Mouse (Mus musculus) thymus, adult 2 months (tissue): ENCODE measurements around the gene Il12b. TPM values are rescaled to one million over a fixed set of nuclear protein-coding genes. Genes with fewer than 3 reads are reported as not detected.

Experiments used
- DNase-seq: peaks from one replicate; pipeline ENCODE4 v3.0.0; 2021
- H3K27ac ChIP-seq: fragments of 200-500 bp; 2 replicates; pipeline ENCODE4 v1.5.1; 2012; ENCODE audit warnings: low read length, control low read depth; ENCODE audit not compliant: control insufficient read depth, insufficient read depth
- H3K27me3 ChIP-seq: fragments of 200-500 bp; 2 replicates; pipeline ENCODE4 v1.6.1; 2012; ENCODE audit warnings: mild to moderate bottlenecking, low read length, moderate library complexity, mixed read lengths; ENCODE audit not compliant: control insufficient read depth, insufficient read depth
- H3K36me3 ChIP-seq: fragments of 200-500 bp; 2 replicates; pipeline ENCODE4 v1.6.1; 2012; ENCODE audit warnings: mild to moderate bottlenecking, low read length, moderate library complexity; ENCODE audit not compliant: control insufficient read depth, insufficient read depth
- H3K4me1 ChIP-seq: fragments of 200-500 bp; replicated peaks from 2 replicates; pipeline ENCODE4 v1.6.1; 2012; ENCODE audit warnings: low read length; ENCODE audit not compliant: control insufficient read depth, insufficient read depth
- H3K4me3 ChIP-seq: fragments of 200-500 bp; 2 replicates; pipeline ENCODE4 v1.5.1; 2012; ENCODE audit warnings: mild to moderate bottlenecking, low read length, control low read depth, moderate library complexity; ENCODE audit not compliant: control insufficient read depth, insufficient read depth
- CTCF ChIP-seq: fragments of 200-500 bp; IDR thresholded peaks from 2 replicates; pipeline ENCODE4 v1.5.1; 2012; ENCODE audit warnings: mild to moderate bottlenecking, control low read depth, low read length, moderate library complexity, borderline replicate concordance; ENCODE audit not compliant: control insufficient read depth, poor library complexity, insufficient read depth; ENCODE audit errors: extremely low read depth
- POLR2A ChIP-seq: fragments of 200-500 bp; IDR thresholded peaks from 2 replicates; pipeline ENCODE4 v1.6.1; 2012; ENCODE audit warnings: mild to moderate bottlenecking, low read length, control low read depth, moderate library complexity; ENCODE audit not compliant: control insufficient read depth, poor library complexity, insufficient read depth; ENCODE audit errors: extremely low read depth
- WGBS: fragments of 180-500 bp; shearing (Covaris S2); methylation state at CpG from one replicate; pipeline ENCODE4 v1.1.7; 2018; 5-methylcytosine and 5-hydroxymethylcytosine counted together
- polyA plus RNA-seq: library from polyadenylated mRNA; depleted of rRNA; stranded (reverse); fragments of >200 nt; gene quantifications from 2 replicates; pipeline ENCODE4 v1.2.3, GENCODE M21; 2012

Gene Il12b
- polyA plus RNA-seq, 1 experiment: 4.5 TPM

GRCm38 (mm10) chr11:44380432-44381051, 19.3 kb upstream of the Il12b start:
- Histone ChIP-seq H3K4me1 (peaks cover 3% of the 10 kb centered on the region), H3K27me3 (no peaks in the 10 kb centered on the region), H3K27ac (no peak overlapping the region), H3K4me3 (no peak overlapping the region), H3K36me3 (no peaks in the 10 kb centered on the region)
- no peak for TF ChIP-seq CTCF
- DNase-seq: no peak
- WGBS: 97% methylated on average over 3 of the region's 3 CpGs

- WGBS: 4% methylated on average over 3 of the region's 3 CpGs
- no peak for DNase-seq
- H3K27me3 ChIP-seq: no peaks in the 10 kb centered on the region
These were observed 17.7 kb upstream of the Il12b start for GRCm38 (mm10) chr11:44382200-44382599.

GRCm38 (mm10) chr11:44387031-44387430, 12.8 kb upstream of the Il12b start:
- no peak for DNase-seq
- H3K4me3 ChIP-seq: no peak overlapping the region
- TF ChIP-seq CTCF (no peak), POLR2A (no peak)
- WGBS: 86% methylated on average over 2 of the region's 2 CpGs
- no peaks in the 10 kb centered on the region for H3K36me3 ChIP-seq
- H3K27ac ChIP-seq: no peak overlapping the region
- H3K27me3 ChIP-seq: no peaks in the 10 kb centered on the region
- H3K4me1 ChIP-seq: peaks cover 1% of the 10 kb centered on the region

More at GRCm38 (mm10) chr11:44382200-44382599, 17.7 kb upstream of the Il12b start:
- TF ChIP-seq POLR2A (no peak), CTCF (no peak)
- Histone ChIP-seq H3K27ac (no peak overlapping the region), H3K4me3 (no peak overlapping the region), H3K4me1 (peaks cover 3% of the 10 kb centered on the region), H3K36me3 (no peaks in the 10 kb centered on the region)

GRCm38 (mm10) chr11:44389993-44390701, 9.7 kb upstream of the Il12b start:
- Histone ChIP-seq H3K27me3 (no peaks in the 10 kb centered on the region), H3K27ac (no peak overlapping the region), H3K4me1 (no peaks in the 10 kb centered on the region), H3K36me3 (no peaks in the 10 kb centered on the region), H3K4me3 (no peak overlapping the region)
- TF ChIP-seq POLR2A: no peak
- TF ChIP-seq CTCF: no peak
- DNase-seq: no peak
- 7% methylated on average over 6 of the region's 6 CpGs for WGBS

- TF ChIP-seq CTCF (no peak), POLR2A (no peak)
- WGBS: 88% methylated on average over 8 of the region's 8 CpGs
- no peak for DNase-seq
- H3K4me1 ChIP-seq: peaks cover 5% of the 10 kb centered on the region
- H3K36me3 ChIP-seq: no peaks in the 10 kb centered on the region
- H3K4me3 ChIP-seq: no peak overlapping the region
- no peaks in the 10 kb centered on the region for H3K27me3 ChIP-seq
- no peak overlapping the region for H3K27ac ChIP-seq
These were observed 6.6 kb upstream of the Il12b start for GRCm38 (mm10) chr11:44393101-44393810.

- WGBS: 38% methylated on average over 4 of the region's 4 CpGs
- H3K4me3 ChIP-seq: no peak overlapping the region
- no peak for DNase-seq
These were observed 4.5 kb upstream of the Il12b start for GRCm38 (mm10) chr11:44395401-44395800.

More at GRCm38 (mm10) chr11:44395401-44395800, 4.5 kb upstream of the Il12b start:
- Histone ChIP-seq H3K27ac (no peak overlapping the region), H3K36me3 (no peaks in the 10 kb centered on the region), H3K27me3 (no peaks in the 10 kb centered on the region), H3K4me1 (peaks cover 7% of the 10 kb centered on the region)
- TF ChIP-seq CTCF (no peak), POLR2A (no peak)
